Mouse (Mus musculus): ENCODE measurements around the gene Fut1. TPM values are rescaled to one million over a fixed set of nuclear protein-coding genes. Genes with fewer than 3 reads are reported as not detected.

Fut1 gene
- total and polyA plus RNA-seq, 2 experiments: 0.15 TPM; not detected in 1

- Histone ChIP-seq H3K36me3 (ENCODE audit: control insufficient read depth, insufficient read depth, low read length) (peaks cover 13% of the 10 kb centered on the region), H3K4me1 (ENCODE audit: control insufficient read depth, insufficient read depth, low read length) (peaks cover 7% of the 10 kb centered on the region; the same call in 1 of the 2 replicates), H3K4me3 (ENCODE audit: insufficient read depth, low read depth, low read length) (peak overlapping the region; percentile 80), H3K27ac (replicated peaks; ENCODE audit: insufficient read depth, low read depth, low read length) (peak overlapping the region; percentile 96), H3K79me2 (ENCODE audit: control insufficient read depth, insufficient read depth, low read length) (peaks cover 12% of the 10 kb centered on the region; the same call in 1 of the 2 replicates), H3K27me3 (ENCODE audit: control insufficient read depth, insufficient read depth, low read length) (no peaks in the 10 kb centered on the region), H3K9ac (ENCODE audit: low read depth, low read length) (peak overlapping the region; percentile 88)
- WGBS: 19% methylated on average over 8 of the region's 8 CpGs
- DNase-seq (ENCODE audit: extremely low read depth, low read depth, low spot score): peak; percentile 82
- TF ChIP-seq POLR2A (IDR thresholded peaks at IDR 0.05; ENCODE audit: extremely low read depth, insufficient read depth, low read length): no peak
- no peak for TF ChIP-seq CTCF (IDR thresholded peaks at IDR 0.05; ENCODE audit: low read depth, low read length)
Measured at GRCm38 (mm10) chr7:45573954-45574353, 43.1 kb upstream of the Fut1 start.

GRCm38 (mm10) chr7:45574472-45575379 is 42.4 kb upstream of the Fut1 start:
- no peaks in the 10 kb centered on the region for H3K27me3 ChIP-seq (ENCODE audit: control insufficient read depth, insufficient read depth, low read length)
- H3K4me3 ChIP-seq (ENCODE audit: insufficient read depth, low read depth, low read length): peak overlapping the region; percentile 80
- DNase-seq (ENCODE audit: extremely low read depth, low read depth, low spot score): peak; percentile 88
- H3K79me2 ChIP-seq (ENCODE audit: control insufficient read depth, insufficient read depth, low read length): peaks cover 12% of the 10 kb centered on the region; the same call in 1 of the 2 replicates
- peaks cover 11% of the 10 kb centered on the region for H3K36me3 ChIP-seq (ENCODE audit: control insufficient read depth, insufficient read depth, low read length)
- TF ChIP-seq POLR2A (IDR thresholded peaks at IDR 0.05; ENCODE audit: extremely low read depth, insufficient read depth, low read length): peak; percentile 97
- TF ChIP-seq CTCF (IDR thresholded peaks at IDR 0.05; ENCODE audit: low read depth, low read length): no peak
- peak overlapping the region; percentile 88 for H3K9ac ChIP-seq (ENCODE audit: low read depth, low read length)
- WGBS: 24% methylated on average over 15 of the region's 15 CpGs
- peaks cover 7% of the 10 kb centered on the region; the same call in 1 of the 2 replicates for H3K4me1 ChIP-seq (ENCODE audit: control insufficient read depth, insufficient read depth, low read length)
- H3K27ac ChIP-seq (replicated peaks; ENCODE audit: insufficient read depth, low read depth, low read length): peak overlapping the region; percentile 96

GRCm38 (mm10) chr7:45585923-45586322 is 31.2 kb upstream of the Fut1 start:
- 96% methylated on average over 6 of the region's 6 CpGs for WGBS
- Histone ChIP-seq H3K36me3 (ENCODE audit: control insufficient read depth, insufficient read depth, low read length) (peaks cover 8% of the 10 kb centered on the region; the same call in 1 of the 2 replicates), H3K27ac (replicated peaks; ENCODE audit: insufficient read depth, low read depth, low read length) (no peak overlapping the region), H3K9ac (ENCODE audit: low read depth, low read length) (no peak overlapping the region), H3K4me3 (ENCODE audit: insufficient read depth, low read depth, low read length) (no peak overlapping the region), H3K27me3 (ENCODE audit: control insufficient read depth, insufficient read depth, low read length) (no peaks in the 10 kb centered on the region), H3K4me1 (ENCODE audit: control insufficient read depth, insufficient read depth, low read length) (no peaks in the 10 kb centered on the region), H3K79me2 (ENCODE audit: control insufficient read depth, insufficient read depth, low read length) (no peaks in the 10 kb centered on the region)
- DNase-seq (ENCODE audit: extremely low read depth, low read depth, low spot score): no peak
- TF ChIP-seq POLR2A (IDR thresholded peaks at IDR 0.05; ENCODE audit: extremely low read depth, insufficient read depth, low read length): no peak
- no peak for TF ChIP-seq CTCF (IDR thresholded peaks at IDR 0.05; ENCODE audit: low read depth, low read length)

- WGBS: 96% methylated on average over 23 of the region's 23 CpGs
- no peak for DNase-seq (ENCODE audit: extremely low read depth, low read depth, low spot score)
- H3K9ac ChIP-seq (ENCODE audit: low read depth, low read length): no peak overlapping the region
- H3K4me1 ChIP-seq (ENCODE audit: control insufficient read depth, insufficient read depth, low read length): no peaks in the 10 kb centered on the region; the same call in 1 of the 2 replicates
- no peak overlapping the region for H3K4me3 ChIP-seq (ENCODE audit: insufficient read depth, low read depth, low read length)
- no peak overlapping the region for H3K27ac ChIP-seq (replicated peaks; ENCODE audit: insufficient read depth, low read depth, low read length)
- TF ChIP-seq POLR2A (IDR thresholded peaks at IDR 0.05; ENCODE audit: extremely low read depth, insufficient read depth, low read length) (no peak), CTCF (IDR thresholded peaks at IDR 0.05; ENCODE audit: low read depth, low read length) (no peak)
- H3K27me3 ChIP-seq (ENCODE audit: control insufficient read depth, insufficient read depth, low read length): no peaks in the 10 kb centered on the region
- no peaks in the 10 kb centered on the region for H3K79me2 ChIP-seq (ENCODE audit: control insufficient read depth, insufficient read depth, low read length)
- peaks cover 2% of the 10 kb centered on the region; the same call in 1 of the 2 replicates for H3K36me3 ChIP-seq (ENCODE audit: control insufficient read depth, insufficient read depth, low read length)
Measured at GRCm38 (mm10) chr7:45587631-45588592, 29.2 kb upstream of the Fut1 start.

GRCm38 (mm10) chr7:45589173-45589572 is 27.9 kb upstream of the Fut1 start:
- Histone ChIP-seq H3K36me3 (ENCODE audit: control insufficient read depth, insufficient read depth, low read length) (peaks cover 2% of the 10 kb centered on the region; the same call in 1 of the 2 replicates), H3K27ac (replicated peaks; ENCODE audit: insufficient read depth, low read depth, low read length) (no peak overlapping the region), H3K4me1 (ENCODE audit: control insufficient read depth, insufficient read depth, low read length) (no peaks in the 10 kb centered on the region; the same call in 1 of the 2 replicates), H3K9ac (ENCODE audit: low read depth, low read length) (no peak overlapping the region), H3K79me2 (ENCODE audit: control insufficient read depth, insufficient read depth, low read length) (no peaks in the 10 kb centered on the region), H3K27me3 (ENCODE audit: control insufficient read depth, insufficient read depth, low read length) (no peaks in the 10 kb centered on the region), H3K4me3 (ENCODE audit: insufficient read depth, low read depth, low read length) (no peak overlapping the region)
- TF ChIP-seq POLR2A (IDR thresholded peaks at IDR 0.05; ENCODE audit: extremely low read depth, insufficient read depth, low read length) (no peak), CTCF (IDR thresholded peaks at IDR 0.05; ENCODE audit: low read depth, low read length) (peak; percentile 92)
- DNase-seq (ENCODE audit: extremely low read depth, low read depth, low spot score): peak; percentile 96
- WGBS: 10% methylated on average over 19 of the region's 19 CpGs

Data from liver, adult 2 months (tissue).